Mouse (Mus musculus): ENCODE results near the gene Med15. TPM values are rescaled to one million over a fixed set of nuclear protein-coding genes. Genes with fewer than 3 reads are reported as not detected.

The Med15 gene
- polyA plus RNA-seq, 1 experiment from 2014 or later = 97.8 TPM

GRCm38 (mm10) chr16:17721822-17722460 is 10.8 kb downstream of the Med15 start:
- peak overlapping the region; percentile 91 for H3K27ac ChIP-seq
- H3K36me3 ChIP-seq (ENCODE audit: inconsistent target) = no peaks in the 10 kb centered on the region
- 2% methylated on average over 10 of the region's 10 CpGs for WGBS (ENCODE audit: missing documents)
- peaks cover 57% of the 10 kb centered on the region for H3K79me2 ChIP-seq (ENCODE audit: inconsistent target)
- peak overlapping the region; percentile 93 for H3K4me3 ChIP-seq (ENCODE audit: inconsistent target)

GRCm38 (mm10) chr16:17721114-17721808 is 11.4 kb downstream of the Med15 start:
- 32% methylated on average over 9 of the region's 9 CpGs for WGBS (ENCODE audit: missing documents)
- H3K27ac ChIP-seq = peak overlapping the region; percentile 91

GRCm38 (mm10) chr16:17717791-17718190 is 14.9 kb downstream of the Med15 start:
- Histone ChIP-seq H3K4me3 (ENCODE audit: inconsistent target) (no peak overlapping the region), H3K36me3 (ENCODE audit: inconsistent target) (peaks cover 9% of the 10 kb centered on the region; the same call in 1 of the 2 replicates), H3K79me2 (ENCODE audit: inconsistent target) (peaks cover 99% of the 10 kb centered on the region), H3K27ac (no peak overlapping the region)
- 100% methylated on average over 1 of the region's 1 CpGs for WGBS (ENCODE audit: missing documents)

More at GRCm38 (mm10) chr16:17721114-17721808, 11.4 kb downstream of the Med15 start:
- Histone ChIP-seq H3K4me3 (ENCODE audit: inconsistent target) (peak overlapping the region; percentile 93), H3K79me2 (ENCODE audit: inconsistent target) (peaks cover 64% of the 10 kb centered on the region), H3K36me3 (ENCODE audit: inconsistent target) (no peaks in the 10 kb centered on the region)

GRCm38 (mm10) chr16:17707541-17707940 is 25.1 kb downstream of the Med15 start:
- 0 out of 2 replicates have a peak, but pooled peaks cover 12% of the 10 kb centered on the region for H3K36me3 ChIP-seq (ENCODE audit: inconsistent target)
- WGBS (ENCODE audit: missing documents) = 100% methylated on average over 1 of the region's 1 CpGs
- H3K4me3 ChIP-seq (ENCODE audit: inconsistent target) = no peak overlapping the region
- peaks cover 92% of the 10 kb centered on the region for H3K79me2 ChIP-seq (ENCODE audit: inconsistent target)
- H3K27ac ChIP-seq = no peak overlapping the region

- Histone ChIP-seq H3K79me2 (ENCODE audit: inconsistent target) (peaks cover 95% of the 10 kb centered on the region), H3K27ac (no peak overlapping the region), H3K36me3 (ENCODE audit: inconsistent target) (peaks cover 38% of the 10 kb centered on the region; the same call in 1 of the 2 replicates), H3K4me3 (ENCODE audit: inconsistent target) (no peak overlapping the region)
- WGBS (ENCODE audit: missing documents) = 94% methylated on average over 2 of the region's 2 CpGs
Observed at GRCm38 (mm10) chr16:17701043-17701405, 31.7 kb downstream of the Med15 start.

GRCm38 (mm10) chr16:17700386-17701042 is 32.2 kb downstream of the Med15 start:
- peaks cover 42% of the 10 kb centered on the region; the same call in 1 of the 2 replicates for H3K36me3 ChIP-seq (ENCODE audit: inconsistent target)
- 94% methylated on average over 3 of the region's 3 CpGs for WGBS (ENCODE audit: missing documents)
- H3K79me2 ChIP-seq (ENCODE audit: inconsistent target) = peaks cover 95% of the 10 kb centered on the region
- no peak overlapping the region for H3K4me3 ChIP-seq (ENCODE audit: inconsistent target)
- H3K27ac ChIP-seq = no peak overlapping the region

GRCm38 (mm10) chr16:17694860-17695259 is 37.8 kb downstream of the Med15 start:
- H3K27ac ChIP-seq = no peak overlapping the region
- H3K79me2 ChIP-seq (ENCODE audit: inconsistent target) = peaks cover 99% of the 10 kb centered on the region
- no peak overlapping the region for H3K4me3 ChIP-seq (ENCODE audit: inconsistent target)
- peaks cover 61% of the 10 kb centered on the region for H3K36me3 ChIP-seq (ENCODE audit: inconsistent target)
- WGBS (ENCODE audit: missing documents) = 94% methylated on average over 3 of the region's 3 CpGs

GRCm38 (mm10) chr16:17669886-17670285 is 62.8 kb downstream of the Med15 start:
- Histone ChIP-seq H3K36me3 (ENCODE audit: inconsistent target) (peaks cover 95% of the 10 kb centered on the region), H3K4me3 (ENCODE audit: inconsistent target) (no peak overlapping the region)

GRCm38 (mm10) chr16:17665568-17665967 is 67.1 kb downstream of the Med15 start:
- H3K36me3 ChIP-seq (ENCODE audit: inconsistent target) = peaks cover 96% of the 10 kb centered on the region
- H3K79me2 ChIP-seq (ENCODE audit: inconsistent target) = peaks cover 11% of the 10 kb centered on the region; the same call in 1 of the 2 replicates
- H3K27ac ChIP-seq = no peak overlapping the region
- no peak overlapping the region for H3K4me3 ChIP-seq (ENCODE audit: inconsistent target)

More at GRCm38 (mm10) chr16:17669886-17670285, 62.8 kb downstream of the Med15 start:
- Histone ChIP-seq H3K79me2 (ENCODE audit: inconsistent target) (peaks cover 11% of the 10 kb centered on the region; the same call in 1 of the 2 replicates), H3K27ac (no peak overlapping the region)

GRCm38 (mm10) chr16:17656212-17656871 is 76.3 kb downstream of the Med15 start:
- H3K36me3 ChIP-seq (ENCODE audit: inconsistent target) = peaks cover 95% of the 10 kb centered on the region
- no peak overlapping the region for H3K27ac ChIP-seq
- WGBS (ENCODE audit: missing documents) = 90% methylated on average over 5 of the region's 5 CpGs
- H3K79me2 ChIP-seq (ENCODE audit: inconsistent target) = no peaks in the 10 kb centered on the region; the same call in 1 of the 2 replicates
- H3K4me3 ChIP-seq (ENCODE audit: inconsistent target) = no peak overlapping the region

GRCm38 (mm10) chr16:17654188-17654795 is 78.4 kb downstream of the Med15 start:
- Histone ChIP-seq H3K27ac (no peak overlapping the region), H3K79me2 (ENCODE audit: inconsistent target) (no peaks in the 10 kb centered on the region), H3K4me3 (ENCODE audit: inconsistent target) (no peak overlapping the region), H3K36me3 (ENCODE audit: inconsistent target) (peaks cover 83% of the 10 kb centered on the region)
- 100% methylated on average over 4 of the region's 4 CpGs for WGBS (ENCODE audit: missing documents)

GRCm38 (mm10) chr16:17653601-17654000 is 79.1 kb downstream of the Med15 start:
- peaks cover 81% of the 10 kb centered on the region for H3K36me3 ChIP-seq (ENCODE audit: inconsistent target)
- no peaks in the 10 kb centered on the region for H3K79me2 ChIP-seq (ENCODE audit: inconsistent target)
- H3K4me3 ChIP-seq (ENCODE audit: inconsistent target) = no peak overlapping the region
- WGBS (ENCODE audit: missing documents) = 95% methylated on average over 5 of the region's 5 CpGs
- H3K27ac ChIP-seq = no peak overlapping the region

- H3K27ac ChIP-seq = no peak overlapping the region
- WGBS (ENCODE audit: missing documents) = 100% methylated on average over 4 of the region's 4 CpGs
- H3K36me3 ChIP-seq (ENCODE audit: inconsistent target) = peaks cover 71% of the 10 kb centered on the region
Observed at GRCm38 (mm10) chr16:17652607-17653006, 80.1 kb downstream of the Med15 start.

GRCm38 (mm10) chr16:17650711-17651110 is 82.0 kb downstream of the Med15 start:
- H3K27ac ChIP-seq = no peak overlapping the region
- H3K4me3 ChIP-seq (ENCODE audit: inconsistent target) = no peak overlapping the region
- 100% methylated on average over 1 of the region's 1 CpGs for WGBS (ENCODE audit: missing documents)
- peaks cover 52% of the 10 kb centered on the region for H3K36me3 ChIP-seq (ENCODE audit: inconsistent target)
- H3K79me2 ChIP-seq (ENCODE audit: inconsistent target) = no peaks in the 10 kb centered on the region

More at GRCm38 (mm10) chr16:17652607-17653006, 80.1 kb downstream of the Med15 start:
- Histone ChIP-seq H3K79me2 (ENCODE audit: inconsistent target) (no peaks in the 10 kb centered on the region), H3K4me3 (ENCODE audit: inconsistent target) (no peak overlapping the region)

Measured in macrophage (primary cell).